Mouse (Mus musculus) thymus, postnatal 10 days (tissue): ENCODE measurements around the gene Zfp280b.
"Not testable (repeated sequence)": the region's sequence is repeated elsewhere in the genome, so short reads cannot be mapped to it uniquely, and the experiment has no call there.

Experiments used
- DNase-seq, 2 experiments: peaks; one replicate each; pipeline ENCODE4 v3.0.0; 2021; ENCODE audit warnings: low spot score in 2 of 2

The Zfp280b gene

DNA sequence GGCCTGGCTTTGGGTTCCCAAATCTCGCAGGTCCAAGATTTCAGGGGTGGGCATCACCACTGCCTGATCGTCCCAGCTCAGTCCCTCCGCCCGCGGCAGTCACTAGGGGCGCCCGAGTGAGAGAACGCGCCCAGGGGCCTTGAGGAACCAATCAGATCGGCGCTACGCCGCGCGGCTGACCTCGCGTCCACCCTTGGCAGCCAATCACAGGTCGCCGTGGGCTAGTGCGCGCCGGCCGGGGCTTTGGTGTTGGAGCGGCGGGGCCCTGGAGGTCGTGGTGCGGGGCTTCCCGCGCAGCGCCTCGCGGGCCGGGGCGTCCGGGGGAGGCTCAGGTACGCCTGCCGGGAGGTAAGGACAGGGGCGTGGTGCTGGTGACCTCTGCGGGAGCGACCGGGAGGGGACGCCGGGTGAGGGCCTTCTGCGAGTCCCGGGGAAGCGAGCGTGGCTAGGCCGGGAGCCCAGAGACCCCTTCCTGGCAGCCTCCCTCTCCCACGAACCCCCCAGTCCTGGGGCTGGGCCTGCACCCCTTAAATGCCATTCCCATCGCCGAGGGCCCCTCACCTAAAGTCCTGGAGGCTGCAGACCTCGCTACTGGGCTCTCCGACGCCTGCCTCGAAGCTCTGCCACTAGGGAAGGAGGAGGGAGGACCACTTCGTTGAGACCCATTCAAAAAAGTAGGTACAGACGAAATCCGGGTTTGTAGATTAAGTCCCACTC is at the start of gene Zfp280b:
TSS of gene Zfp280b (plus strand) at position 249 of the 717 bp plus-strand sequence.
- peak; percentile 92 to 95 for DNase-seq

DNA sequence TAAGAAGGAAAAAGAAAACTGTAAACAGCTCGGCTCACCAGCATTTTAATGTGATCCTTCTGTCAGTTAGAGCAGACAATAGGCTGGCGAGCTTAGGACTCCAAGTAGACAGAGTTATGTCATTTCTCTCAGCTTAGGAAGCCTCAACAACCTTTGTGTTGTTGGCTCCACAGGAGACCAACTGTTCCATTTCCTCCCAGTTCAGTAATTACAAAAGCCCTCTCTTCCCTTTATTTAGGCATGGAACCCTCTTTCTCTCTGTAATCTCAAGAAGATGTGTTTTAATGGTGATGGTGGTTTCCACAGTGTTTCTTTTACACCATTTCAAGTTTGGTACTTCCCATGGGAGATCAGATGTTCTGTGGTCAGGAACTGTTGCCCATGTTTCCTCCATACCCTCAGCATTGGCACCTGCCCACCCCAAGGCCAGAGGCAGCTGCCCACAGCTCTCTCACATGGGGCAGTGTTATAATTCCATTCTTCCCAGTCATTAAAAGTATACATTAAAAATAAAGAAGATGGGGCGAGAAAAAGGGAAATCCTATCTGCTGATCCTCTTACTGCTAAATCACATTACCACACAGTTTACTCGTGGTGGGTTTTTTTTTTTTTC is 41.9 kb upstream of the Zfp280b start:
- DNase-seq: no peak

DNA sequence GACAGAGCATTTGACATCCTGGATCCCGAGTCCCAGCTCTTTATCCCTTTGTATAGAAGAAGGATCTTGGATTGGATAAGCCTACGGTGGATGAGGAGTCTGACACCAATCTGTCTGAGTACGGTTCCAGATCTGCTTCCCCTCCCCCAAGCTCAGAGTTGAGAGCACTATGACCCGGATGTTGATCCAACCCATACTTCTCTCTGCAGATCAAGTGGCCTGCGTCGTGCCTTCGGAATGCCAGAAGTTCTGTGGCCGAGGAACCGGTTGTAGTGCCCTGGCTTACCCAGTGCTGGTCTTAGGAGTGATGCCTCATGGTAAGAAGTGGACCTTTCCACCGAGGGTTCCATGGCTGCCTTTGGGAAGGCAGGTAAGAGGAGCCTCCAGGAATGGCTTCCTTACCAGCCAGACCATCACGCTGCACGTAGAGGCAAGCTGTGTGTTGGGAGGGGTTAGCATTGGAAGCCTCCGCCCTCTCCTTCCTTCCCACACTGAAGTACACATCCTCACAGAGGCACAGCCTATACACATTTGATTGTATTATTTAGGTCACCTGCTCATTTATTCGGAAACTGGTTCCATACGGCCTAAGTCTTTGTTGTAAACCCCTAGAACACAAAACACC is 38.7 kb upstream of the Zfp280b start:
- DNase-seq: no peak

DNA sequence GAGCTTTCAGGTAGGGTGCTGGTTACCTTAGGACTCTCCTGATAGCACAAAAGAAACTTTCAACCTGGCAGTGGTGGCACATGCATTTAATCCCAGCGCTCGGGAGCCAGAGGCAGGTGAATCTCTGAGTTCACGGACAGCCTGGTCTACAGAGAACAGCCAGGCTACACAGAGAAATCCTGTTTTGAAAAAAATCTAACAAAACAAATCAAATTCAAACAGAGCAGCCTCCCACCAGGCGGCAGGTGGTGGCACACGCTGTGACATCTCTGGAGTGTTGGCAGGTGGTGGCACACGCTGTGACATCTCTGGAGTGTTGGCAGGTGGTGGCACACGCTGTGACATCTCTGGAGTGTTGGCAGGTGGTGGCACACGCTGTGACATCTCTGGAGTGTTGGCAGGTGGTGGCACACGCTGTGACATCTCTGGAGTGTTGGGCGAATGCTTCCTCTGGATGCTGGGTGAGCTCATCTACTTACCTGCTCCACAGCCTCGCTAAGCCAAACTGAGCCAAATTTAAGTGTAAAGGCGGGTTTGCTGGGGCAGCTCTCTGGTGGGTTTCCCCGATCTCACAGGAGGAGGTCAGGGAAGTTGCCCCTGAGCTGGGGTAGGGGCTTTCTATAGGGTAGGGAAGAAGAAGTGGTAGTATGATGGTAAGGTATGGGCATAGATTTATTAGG is 37.8 kb upstream of the Zfp280b start:
- DNase-seq: not testable (repeated sequence)

DNA sequence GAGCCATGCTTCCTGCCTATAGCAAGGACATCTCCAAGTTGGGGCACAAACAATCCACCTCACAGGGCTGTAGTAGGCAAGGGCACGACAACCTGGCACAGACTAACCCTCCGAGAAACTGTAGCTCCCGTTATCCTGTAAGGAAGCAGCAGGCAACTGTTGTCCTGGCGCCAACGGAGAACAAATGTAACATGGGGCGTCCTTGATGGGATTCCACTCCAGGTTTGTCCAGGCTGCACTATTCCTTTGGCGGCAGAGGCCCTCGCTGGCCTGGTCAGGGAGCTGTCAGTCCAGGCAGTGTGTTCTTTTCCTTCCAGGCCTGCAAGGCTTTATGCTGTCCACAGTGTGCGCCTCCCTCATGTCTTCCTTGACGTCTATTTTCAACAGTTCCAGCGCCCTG is 37.0 kb upstream of the Zfp280b start:
- DNase-seq: no peak

DNA sequence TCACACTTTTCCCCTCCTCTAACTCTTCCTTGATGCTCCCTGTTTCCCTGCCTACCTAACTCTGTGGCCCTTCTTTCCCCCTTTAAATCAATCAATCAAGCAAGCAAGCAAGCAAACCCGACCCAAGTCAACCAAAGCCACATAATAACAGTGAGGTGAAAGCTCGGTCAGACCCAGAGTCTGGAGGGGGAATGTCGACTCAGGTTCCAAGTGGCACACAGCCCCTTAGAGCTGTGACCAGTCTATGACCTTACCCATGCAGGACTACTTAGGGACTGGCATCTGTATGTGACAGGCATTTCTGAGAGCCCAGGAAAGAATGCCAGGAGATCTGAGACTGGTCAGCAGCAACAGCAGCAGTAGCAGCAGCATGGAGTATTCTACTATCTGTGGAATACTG is 36.1 kb upstream of the Zfp280b start:
- DNase-seq: no peak

DNA sequence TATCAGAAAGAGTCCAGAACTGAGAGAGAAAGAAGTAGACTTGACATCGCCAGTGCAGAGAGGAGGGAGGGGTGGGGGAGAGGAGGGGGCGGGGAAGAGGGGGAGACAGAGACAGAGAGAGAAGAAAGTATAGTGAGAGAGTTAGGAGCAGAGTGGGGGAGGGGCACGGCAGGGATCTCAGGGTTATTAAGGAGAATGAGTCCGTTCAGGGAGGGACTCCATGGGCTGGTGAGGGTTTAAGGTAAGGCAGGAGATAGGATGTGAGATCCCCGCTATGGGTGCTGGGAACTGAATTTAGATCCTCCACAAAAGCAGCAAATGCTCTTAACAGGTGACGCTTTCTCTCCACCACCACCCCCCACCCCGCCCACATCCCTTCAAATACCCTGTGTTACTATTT is 31.3 kb upstream of the Zfp280b start:
- no peak for DNase-seq

DNA sequence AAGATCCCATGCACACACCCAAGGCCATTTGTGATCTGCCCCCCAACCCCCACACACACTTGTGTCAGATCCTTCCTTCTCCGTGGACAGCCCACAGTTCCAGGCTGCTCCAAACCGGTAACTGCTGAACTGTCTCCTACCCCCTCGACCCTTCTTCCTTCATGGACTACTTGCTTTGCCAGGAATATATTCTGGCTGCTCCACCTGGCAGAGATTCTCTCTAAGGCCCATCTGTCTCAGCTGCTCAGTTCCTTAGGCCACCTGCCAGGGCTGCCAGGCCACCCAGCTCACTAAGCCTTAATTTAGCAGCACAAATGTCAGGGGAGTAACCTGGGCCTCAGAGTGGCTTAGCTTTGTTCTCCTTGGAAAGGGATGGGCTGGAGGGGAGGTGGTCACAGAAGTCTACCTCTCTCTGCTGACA is 30.3 kb upstream of the Zfp280b start:
- no peak for DNase-seq

DNA sequence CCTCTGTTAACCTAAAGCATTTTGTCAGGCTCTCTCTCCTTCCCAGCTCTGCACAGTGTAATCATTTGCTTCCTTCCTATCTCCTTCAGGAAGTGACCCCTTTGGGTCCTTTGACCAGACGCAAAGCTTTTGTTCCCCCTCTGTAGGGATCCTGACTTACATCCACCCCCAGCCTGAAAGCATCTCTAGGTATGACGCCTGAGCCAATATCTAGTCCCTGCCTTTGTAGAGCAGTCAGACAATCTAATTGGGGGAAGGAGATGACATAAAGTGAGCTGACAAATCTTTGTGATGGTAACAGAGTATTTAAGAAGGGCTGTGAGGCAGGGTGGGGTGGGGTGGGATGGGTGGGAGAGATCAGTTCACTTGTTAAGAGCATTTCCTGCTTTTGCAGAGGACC is 29.8 kb upstream of the Zfp280b start:
- no peak for DNase-seq

DNA sequence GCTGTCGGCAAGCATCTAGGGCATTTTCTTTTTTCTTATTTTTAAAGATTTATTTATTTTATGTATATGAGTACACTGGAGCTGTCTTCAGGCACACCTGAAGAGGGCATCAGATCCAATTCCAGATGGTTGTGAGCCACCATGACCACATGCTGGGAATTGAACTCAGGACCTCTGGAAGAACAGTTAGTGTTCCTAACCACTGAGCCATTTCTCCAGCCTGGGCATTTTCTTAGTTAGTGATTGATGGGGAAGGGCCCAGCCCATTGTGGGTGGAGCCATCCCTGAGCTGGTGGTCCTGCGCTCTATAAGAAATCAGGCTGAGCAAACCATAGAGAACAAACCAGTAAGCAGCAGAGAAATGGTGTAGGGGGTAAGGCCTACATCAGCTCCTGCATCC is 29.2 kb upstream of the Zfp280b start:
- DNase-seq: no peak

DNA sequence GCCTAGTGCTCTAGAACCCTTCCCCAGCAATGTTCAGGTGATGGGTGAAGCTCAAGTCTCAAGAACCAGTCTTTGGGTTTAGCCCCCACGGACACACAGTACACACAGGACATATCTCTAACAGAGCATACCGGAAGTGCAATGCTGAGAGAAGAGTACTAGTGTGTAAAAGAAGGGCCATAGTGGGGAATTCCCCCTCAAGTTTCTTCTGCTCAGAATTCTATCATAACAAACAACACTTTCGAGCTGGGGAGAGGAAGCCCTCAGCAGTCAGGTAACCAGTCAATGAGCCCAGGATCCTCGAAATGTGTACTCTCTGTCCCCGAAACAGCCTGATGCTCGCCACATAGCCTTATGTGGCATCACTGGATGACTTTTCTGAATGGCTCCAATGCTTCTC is 26.1 kb upstream of the Zfp280b start:
- DNase-seq: no peak

DNA sequence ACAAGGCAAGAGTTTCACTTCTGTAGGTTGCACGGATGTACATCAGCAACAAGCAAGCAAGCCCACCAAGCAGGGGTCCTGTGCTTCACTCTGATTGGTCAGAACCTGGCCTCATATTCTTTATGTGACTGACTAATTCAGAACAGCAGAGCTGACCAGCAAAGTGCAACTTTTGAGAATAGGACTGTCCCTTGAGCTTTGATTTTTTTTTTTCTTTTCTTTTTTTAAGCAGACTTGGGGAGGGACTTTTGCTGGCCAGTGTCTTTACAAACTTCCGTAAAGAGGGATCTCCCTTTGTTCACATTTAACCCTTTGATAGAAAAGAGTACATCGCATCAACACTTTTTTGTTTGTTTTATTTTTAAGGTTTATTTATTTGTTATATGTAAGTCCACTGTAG is 22.6 kb upstream of the Zfp280b start:
- no peak for DNase-seq

DNA sequence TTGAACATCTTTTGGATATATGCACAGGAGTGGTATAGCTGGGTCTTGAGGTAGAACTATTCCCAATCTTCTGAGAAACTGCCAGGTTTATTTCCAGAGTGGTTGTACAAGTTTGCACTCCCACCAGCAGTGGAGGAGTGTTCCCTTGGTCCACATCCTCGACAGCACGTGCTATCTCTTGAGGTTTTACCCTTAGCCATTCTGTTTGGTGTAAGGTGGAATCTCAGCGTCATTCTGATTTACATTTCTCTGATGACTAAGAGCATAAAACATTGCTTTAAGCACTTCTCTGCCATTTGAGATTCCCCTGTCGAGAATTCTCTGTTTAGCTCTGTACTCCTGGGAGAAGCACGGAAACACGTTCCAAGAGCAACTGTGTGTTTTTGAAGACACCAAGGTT is 19.5 kb upstream of the Zfp280b start:
- no peak for DNase-seq

DNA sequence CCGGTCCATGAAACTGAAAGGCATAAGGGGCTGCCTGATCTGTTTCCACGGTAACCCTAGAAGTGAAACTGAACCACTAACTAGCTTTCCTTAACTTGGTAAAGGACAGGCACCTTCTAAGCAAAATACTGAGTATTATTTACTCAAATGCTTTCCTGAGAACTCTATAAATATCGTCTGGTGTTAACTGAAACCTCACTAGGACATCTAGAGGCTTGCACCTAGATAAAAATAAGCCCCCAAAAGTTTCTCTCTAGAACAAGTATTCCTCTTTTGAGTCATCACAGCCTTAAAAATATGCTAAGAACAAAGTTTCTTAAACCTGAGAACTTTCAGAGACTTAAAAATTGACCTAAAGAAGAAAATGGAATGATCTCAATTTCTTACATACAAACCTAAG is 15.6 kb upstream of the Zfp280b start:
- DNase-seq: no peak

DNA sequence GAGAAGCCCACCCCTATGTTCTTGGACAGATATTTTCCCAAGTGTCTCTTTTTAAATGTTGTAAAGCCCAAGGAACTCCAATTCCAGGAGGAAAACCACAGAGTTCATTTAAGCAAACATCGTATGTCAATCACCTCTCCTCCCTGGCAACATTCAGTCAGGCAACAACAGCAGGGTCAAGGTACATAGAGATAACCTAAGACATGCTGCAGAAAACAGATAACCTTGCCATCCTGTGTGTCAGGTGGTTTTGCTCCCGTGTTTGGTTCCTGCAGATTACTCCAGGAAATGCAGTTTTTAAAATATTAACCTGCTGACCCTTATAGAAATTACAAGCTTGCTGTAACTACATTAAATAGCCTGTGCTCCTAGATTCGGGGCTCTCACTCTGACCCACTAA is 10.7 kb upstream of the Zfp280b start:
- DNase-seq: no peak

DNA sequence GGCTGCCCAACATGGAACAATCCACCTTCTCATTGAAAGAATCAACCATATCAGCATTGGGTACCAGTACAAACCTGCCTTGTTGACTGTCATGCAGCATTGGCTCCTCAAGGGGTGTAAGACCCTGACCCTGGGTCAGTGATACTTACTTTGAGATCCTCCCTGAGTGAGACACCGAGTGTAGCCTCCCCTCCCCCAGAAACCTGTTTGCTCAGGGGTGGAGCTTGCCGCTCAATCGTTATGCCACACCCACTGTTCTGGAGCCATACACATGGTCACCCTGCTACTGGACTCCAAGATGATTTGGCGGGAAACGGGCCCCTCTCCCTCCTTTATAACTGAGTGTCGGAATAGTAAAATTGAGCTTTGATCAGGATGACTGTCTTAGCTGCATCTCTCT is 8.5 kb upstream of the Zfp280b start:
- no peak for DNase-seq

DNA sequence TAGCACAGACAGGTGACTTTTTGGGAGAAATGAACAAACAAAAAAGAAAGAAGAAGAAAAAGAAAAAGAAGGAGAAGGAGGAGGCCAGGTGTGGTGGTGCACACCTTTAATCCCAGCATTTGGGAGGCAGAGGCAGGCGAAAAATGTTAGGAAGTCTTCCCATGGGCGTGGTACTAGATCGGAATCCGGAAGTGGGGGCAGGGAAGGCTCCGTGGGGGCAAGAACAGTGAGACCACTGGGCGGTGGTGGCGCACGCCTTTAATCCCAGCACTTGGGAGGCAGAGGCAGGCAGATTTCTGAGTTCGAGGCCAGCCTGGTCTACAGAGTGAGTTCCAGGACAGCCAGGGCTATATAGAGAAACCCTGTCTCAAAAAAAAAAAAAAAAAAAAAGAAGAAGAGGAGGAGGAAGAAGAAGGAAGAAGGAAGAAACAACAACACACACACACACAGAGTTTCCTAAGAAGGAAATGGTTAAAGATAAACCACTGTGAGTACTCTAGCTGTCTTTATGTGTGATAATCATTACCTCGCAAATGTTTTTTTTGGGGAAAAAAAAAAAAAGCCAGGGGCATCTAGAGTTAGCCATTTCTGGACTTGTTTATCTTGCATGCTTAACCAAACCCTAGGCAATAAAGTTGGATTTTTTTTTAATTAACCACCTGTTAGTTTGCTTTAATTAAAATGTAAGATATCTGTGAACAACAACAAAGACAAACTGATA is 6.8 kb upstream of the Zfp280b start:
- DNase-seq: no peak

DNA sequence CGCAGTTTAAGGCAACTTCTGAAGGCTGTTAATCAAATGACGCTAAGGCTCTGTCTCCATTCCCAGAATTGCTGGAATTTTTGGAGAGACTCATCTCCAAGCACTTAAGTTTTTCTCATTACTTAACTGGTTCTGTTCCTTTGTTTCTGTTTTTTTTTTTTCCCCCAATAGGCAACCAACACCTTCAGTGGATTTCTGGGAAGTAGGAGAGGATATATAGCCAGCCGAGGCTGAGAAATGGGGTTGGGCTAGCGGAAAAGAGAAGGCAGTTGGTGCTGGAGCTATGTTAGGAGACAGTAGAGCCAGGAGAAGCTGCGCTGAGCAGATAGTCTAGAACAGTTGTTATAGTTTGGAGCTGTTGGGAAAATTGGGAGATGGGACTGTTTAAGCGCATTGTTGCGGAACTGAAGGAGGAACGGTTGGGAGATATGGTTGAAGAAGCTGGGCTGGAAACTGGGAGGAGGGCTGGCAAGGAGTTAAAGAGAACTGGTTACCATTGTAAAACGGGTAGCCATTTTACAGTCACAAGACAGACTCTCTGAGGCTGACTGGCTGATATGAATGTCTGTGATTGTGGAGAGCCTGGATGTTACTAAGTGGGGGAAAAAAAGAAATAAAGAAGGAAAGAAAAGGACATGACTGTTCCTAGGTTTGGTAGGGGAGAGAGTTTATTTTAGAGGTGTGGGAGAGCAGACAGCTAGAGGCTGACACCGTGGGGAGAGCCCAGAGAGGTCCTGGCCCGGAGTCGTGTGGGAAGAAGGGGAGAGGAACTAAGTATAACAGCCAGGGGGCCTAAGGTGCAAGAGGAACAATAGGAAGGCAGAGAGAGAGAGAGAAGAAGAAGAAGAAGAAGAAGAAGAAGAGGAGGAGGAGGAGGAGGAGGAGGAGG is 5.1 kb upstream of the Zfp280b start:
- DNase-seq: no peak

DNA sequence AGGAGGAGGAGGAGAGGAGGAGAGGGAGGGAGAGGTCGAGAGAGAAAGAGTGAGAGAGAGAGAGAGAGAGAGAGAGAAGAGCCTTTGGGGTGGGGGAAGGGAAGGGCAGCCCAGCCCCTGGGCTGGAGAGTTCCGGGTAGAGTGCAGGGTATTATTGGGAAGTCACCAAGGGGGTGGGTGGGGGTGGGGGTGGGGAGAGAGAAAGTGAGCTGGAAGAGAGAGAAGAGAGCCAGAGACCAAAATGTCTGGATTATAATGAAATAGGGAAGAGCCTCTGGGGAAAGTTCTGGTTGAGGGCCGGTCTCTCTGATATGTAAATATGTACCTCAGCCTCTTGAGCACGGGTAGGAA is 4.5 kb upstream of the Zfp280b start:
- DNase-seq: no peak

DNA sequence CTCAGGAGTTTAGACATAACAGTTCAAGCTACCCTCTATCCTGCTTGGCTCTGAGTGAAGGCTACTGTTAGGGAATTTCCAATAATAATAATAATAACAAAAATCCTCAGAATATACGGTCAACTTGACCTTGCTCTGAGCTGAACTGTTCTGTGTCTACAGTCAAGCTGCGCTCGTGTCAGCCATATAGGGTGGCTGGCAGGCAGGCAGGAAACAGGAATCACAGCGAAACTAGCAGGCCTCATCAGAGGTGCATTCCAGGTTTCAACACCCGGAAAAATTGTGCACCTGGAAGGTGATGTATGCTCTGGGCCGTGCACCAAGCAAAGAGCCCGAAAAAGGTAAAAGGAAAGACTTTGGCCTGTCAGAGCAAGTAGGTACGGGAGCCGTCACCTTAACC is 4.1 kb upstream of the Zfp280b start:
- DNase-seq: no peak

DNA sequence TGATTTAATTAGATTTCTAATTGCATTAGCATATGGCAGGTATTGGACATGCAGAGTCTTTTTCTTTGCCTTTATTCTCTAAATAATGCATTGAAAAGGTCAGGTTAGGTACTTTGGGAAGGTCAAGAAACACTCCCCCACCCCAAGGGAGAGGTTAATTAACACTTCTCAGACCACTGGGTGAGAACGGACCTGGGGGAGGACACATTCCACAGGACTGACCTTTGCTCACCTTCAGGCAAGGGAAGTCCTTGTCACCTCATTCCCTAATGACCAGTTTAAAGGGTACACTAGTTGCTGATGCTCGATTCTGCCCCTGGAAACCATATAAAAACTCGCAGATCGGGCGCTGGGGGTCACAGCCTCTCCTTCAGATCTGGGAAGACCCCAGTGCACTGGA is 3.2 kb upstream of the Zfp280b start:
- no peak for DNase-seq
